Mouse (Mus musculus) cerebellum, adult 2 months (tissue): ENCODE data around the gene Spryd3. TPM values are rescaled to one million over a fixed set of nuclear protein-coding genes. Genes with fewer than 3 reads are reported as not detected.
A peak's percentile ranks its signal among the peaks of the same experiment; 100 is the strongest.

ENCODE experiments used
- DNase-seq, 2 experiments: peaks; one replicate each; pipeline ENCODE4 v3.0.0; 2021
- H3K27ac ChIP-seq: fragments of 200-500 bp; 2 replicates; pipeline ENCODE4 v1.5.1; 2012; ENCODE audit warnings: low read length, control low read depth, inconsistent platforms; ENCODE audit not compliant: insufficient read depth
- H3K27me3 ChIP-seq: fragments of 200-500 bp; 2 replicates; pipeline ENCODE4 v1.6.1; 2012; ENCODE audit warnings: inconsistent platforms, mild to moderate bottlenecking, low read length, moderate library complexity; ENCODE audit not compliant: control insufficient read depth, insufficient read depth
- H3K4me1 ChIP-seq: fragments of 200-500 bp; 2 replicates; pipeline ENCODE4 v1.6.1; 2011; ENCODE audit warnings: low read length; ENCODE audit not compliant: control insufficient read depth, insufficient read depth
- H3K4me3 ChIP-seq: fragments of 200-500 bp; replicated peaks from 2 replicates; pipeline ENCODE3; 2011; ENCODE audit warnings: mild to moderate bottlenecking, low read depth, low read length, control low read depth; ENCODE audit not compliant: insufficient read depth
- CTCF ChIP-seq: fragments of 200-500 bp; IDR thresholded peaks from 2 replicates; pipeline ENCODE4 v1.5.1; 2011; ENCODE audit warnings: low read depth, mild to moderate bottlenecking, control low read depth, low read length, moderate library complexity, borderline replicate concordance; ENCODE audit not compliant: insufficient read depth
- POLR2A ChIP-seq: fragments of 200-500 bp; IDR thresholded peaks from 2 replicates; pipeline ENCODE4 v1.6.1; 2011; ENCODE audit warnings: low read length, control low read depth, borderline replicate concordance; ENCODE audit not compliant: insufficient read depth
- WGBS: fragments of 180-500 bp; shearing (Covaris S2); methylation state at CpG from one replicate; pipeline ENCODE4 v1.1.7; 2018; 5-methylcytosine and 5-hydroxymethylcytosine counted together
- polyA plus RNA-seq: library from polyadenylated mRNA; depleted of rRNA; stranded (reverse); fragments of >200 nt; gene quantifications from 2 replicates; pipeline ENCODE4 v1.2.3, GENCODE M21; 2012

Gene Spryd3
- polyA plus RNA-seq, 1 experiment = 161 TPM

DNA sequence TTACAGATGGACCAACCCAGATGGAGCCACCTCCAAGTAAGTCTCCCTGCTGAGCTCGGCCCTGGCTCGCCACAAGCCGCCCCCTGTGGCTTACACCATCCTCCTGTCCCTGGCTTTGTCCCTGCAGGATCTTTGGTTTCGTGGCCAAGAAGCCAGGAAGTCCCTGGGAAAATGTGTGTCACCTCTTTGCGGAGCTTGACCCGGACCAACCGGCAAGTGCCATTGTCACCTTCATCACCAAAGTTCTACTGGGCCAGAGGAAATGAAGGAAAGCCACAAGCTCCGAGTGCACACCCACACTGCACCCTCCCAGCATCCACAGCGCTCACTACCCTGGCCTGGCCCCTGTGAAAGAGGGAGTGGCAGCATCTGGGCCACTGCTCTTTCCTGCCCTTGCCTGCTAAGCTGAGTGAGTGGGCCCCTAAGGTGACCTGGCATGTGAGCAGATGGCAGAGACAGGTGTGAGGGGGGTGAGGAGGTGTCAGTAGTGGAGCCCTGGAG, 20.3 kb downstream of the Spryd3 start:
- Histone ChIP-seq H3K4me1 (peaks cover 67% of the 10 kb centered on the region), H3K4me3 (no peak overlapping the region), H3K27ac (no peak overlapping the region), H3K27me3 (no peaks in the 10 kb centered on the region)
- WGBS = 7% methylated on average over 9 of the region's 9 CpGs
- peak; percentile 68 to 69 for DNase-seq
- TF ChIP-seq POLR2A (no peak), CTCF (no peak)

DNA sequence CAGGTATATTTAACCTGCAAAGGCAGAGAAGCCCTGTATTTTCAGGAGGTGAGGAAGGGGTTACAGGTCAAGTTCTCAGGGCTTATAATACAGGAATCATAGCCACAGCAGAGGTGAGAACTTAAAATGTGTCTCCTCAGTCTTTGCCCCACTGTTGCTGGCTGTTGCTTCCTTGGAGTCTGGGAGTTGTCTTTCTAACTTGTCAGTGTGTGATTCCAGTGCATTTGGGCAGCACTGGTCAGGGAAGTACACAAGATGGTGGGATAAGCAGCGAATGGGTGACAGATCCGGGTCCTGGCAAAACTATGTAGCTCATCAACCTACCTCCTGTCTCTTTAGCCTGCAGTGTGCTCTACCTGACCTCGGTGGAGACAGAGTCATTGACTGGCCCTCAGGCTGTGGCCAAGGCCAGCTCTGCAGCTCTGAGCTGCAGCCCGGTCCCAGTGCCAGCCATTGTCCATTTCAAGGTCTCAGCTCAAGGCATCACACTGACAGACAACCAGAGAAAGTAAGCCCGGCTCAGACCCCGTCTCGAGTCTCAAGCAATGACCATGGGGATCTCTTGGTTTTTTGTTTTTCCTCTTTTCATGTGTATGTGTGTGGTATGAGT, 21.3 kb downstream of the Spryd3 start:
- Histone ChIP-seq H3K4me3 (no peak overlapping the region), H3K27me3 (no peaks in the 10 kb centered on the region), H3K4me1 (peaks cover 58% of the 10 kb centered on the region), H3K27ac (no peak overlapping the region)
- no peak for TF ChIP-seq CTCF
- no peak for TF ChIP-seq POLR2A
- 66% methylated on average over 7 of the region's 7 CpGs for WGBS
- no peak for DNase-seq

DNA sequence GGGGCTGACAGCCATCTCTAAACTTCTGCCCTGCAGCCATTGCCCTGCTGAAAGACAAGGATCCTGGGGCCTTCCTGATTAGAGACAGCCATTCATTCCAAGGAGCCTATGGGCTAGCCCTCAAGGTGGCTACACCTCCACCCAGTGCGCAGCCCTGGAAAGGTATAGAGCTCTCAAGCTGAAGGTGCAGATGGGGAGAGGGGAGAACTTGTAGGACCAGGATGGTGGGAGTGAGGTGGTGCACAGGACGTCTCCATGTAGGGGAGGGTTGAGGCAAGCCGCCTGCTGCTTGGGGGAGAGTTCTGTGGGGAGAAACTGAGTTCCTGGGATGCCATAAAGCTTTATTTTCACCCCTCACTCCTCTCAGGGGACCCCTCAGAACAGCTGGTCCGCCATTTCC, 22.4 kb downstream of the Spryd3 start:
- no peak overlapping the region for H3K4me3 ChIP-seq
- no peak for DNase-seq
- H3K27me3 ChIP-seq = no peaks in the 10 kb centered on the region
- no peak for TF ChIP-seq POLR2A
- no peak for TF ChIP-seq CTCF
- H3K27ac ChIP-seq = no peak overlapping the region
- peaks cover 55% of the 10 kb centered on the region for H3K4me1 ChIP-seq
- WGBS = 93% methylated on average over 4 of the region's 4 CpGs

DNA sequence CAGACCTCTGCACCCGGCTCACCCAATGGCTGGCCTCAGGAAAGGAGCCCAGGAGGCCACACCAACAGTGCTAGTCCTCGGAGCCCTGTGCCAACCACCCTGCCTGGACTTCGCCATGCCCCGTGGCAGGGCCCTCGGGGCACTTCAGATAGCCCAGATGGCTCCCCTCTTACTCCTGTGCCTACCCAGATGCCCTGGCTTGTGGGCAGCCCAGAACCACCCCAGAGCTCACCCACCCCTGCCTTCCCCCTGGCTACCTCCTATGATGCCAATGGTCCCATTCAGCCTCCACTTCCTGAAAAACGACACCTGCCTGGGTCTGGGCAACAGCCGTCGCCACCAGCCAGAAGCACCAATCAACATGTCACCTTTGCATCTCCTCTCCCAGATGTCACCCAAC, 23.2 kb downstream of the Spryd3 start:
- WGBS = 46% methylated on average over 8 of the region's 8 CpGs
- no peak for TF ChIP-seq POLR2A

DNA sequence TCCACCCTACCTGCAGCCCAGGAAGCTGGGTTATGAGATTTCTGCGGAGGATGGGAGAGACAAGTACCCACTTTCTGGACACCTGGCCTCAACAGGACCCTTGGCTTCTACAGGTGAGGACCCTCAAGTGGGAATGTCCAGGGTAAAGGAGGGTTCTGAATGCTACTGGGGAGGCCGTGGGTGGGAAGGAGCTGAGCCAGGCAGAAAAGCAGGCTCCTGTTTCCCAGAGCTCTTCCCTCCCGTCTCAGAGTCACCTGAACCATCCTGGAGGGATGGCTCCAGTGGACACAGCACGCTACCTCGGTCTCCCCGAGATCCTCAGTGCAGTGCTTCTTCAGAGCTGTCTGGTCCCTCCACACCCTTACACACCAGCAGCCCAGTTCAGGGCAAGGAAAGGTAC, 23.9 kb downstream of the Spryd3 start:
- H3K4me3 ChIP-seq = no peak overlapping the region
- no peak for DNase-seq
- peaks cover 48% of the 10 kb centered on the region for H3K4me1 ChIP-seq
- H3K27ac ChIP-seq = no peak overlapping the region
- H3K27me3 ChIP-seq = no peaks in the 10 kb centered on the region
- WGBS = 95% methylated on average over 6 of the region's 6 CpGs
- TF ChIP-seq POLR2A (no peak), CTCF (no peak)

More for the DNA sequence above, 23.2 kb downstream of the Spryd3 start:
- no peak for DNase-seq
- Histone ChIP-seq H3K27me3 (no peaks in the 10 kb centered on the region), H3K4me1 (peaks cover 52% of the 10 kb centered on the region), H3K4me3 (no peak overlapping the region), H3K27ac (no peak overlapping the region)

DNA sequence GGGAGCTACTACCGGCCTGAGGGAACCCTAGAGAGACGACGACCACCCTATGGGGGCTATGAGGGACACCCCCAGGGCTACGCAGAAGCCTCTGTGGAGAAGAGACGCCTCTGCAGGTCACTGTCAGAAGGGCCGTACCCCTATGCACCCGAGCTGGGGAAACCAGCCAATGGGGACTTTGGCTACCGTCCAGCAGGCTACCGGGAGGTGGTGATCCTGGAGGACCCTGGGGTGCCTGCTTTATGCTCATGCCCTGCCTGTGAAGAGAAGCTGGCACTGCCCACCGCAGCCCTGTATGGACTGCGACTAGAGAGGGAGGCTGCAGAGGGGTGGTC, 24.6 kb downstream of the Spryd3 start:
- Histone ChIP-seq H3K4me1 (peaks cover 41% of the 10 kb centered on the region), H3K27ac (no peak overlapping the region), H3K27me3 (no peaks in the 10 kb centered on the region), H3K4me3 (no peak overlapping the region)
- WGBS = 45% methylated on average over 11 of the region's 11 CpGs
- DNase-seq = peak in 1 of 2 experiments; percentile 45
- TF ChIP-seq CTCF (no peak), POLR2A (no peak)

DNA sequence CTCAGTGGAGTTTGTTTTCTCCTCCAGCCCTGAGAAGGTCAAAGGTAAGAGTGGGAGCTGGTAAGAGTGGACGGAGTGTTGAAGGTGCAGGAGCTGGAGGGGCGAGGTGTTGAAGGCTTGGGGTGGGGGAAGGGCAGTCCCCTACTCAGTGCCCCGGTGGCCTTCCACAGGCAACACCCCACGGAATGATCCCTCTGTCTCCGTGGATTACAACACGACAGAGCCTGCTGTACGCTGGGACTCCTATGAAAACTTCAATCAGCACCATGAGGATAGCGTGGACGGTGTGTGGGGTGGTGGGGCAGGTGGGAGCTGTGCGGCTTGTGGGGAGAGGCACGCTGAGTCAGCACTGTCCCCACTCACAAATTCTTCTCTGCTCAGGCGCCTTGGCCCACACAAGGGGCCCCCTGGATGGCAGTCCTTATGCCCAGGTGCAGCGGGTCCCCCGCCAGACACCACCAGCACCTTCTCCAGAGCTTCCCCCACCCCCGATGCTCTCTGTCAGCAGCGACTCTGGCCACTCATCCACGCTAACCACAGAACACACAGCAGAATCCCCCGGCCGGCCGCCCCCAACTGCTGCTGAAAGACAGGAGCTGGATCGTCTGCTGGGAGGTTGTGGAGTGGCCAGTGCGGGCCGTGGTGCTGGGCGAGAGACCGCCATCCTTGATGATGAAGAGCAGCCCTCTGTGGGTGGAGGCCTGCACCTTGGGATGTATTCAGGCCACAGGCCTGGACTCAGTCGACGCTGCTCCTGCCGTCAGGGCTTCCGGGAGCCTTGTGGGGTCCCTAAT, 25.1 kb downstream of the Spryd3 start:
- H3K27me3 ChIP-seq = no peaks in the 10 kb centered on the region
- peaks cover 42% of the 10 kb centered on the region for H3K4me1 ChIP-seq
- no peak overlapping the region for H3K4me3 ChIP-seq
- WGBS = 73% methylated on average over 29 of the region's 29 CpGs
- no peak for TF ChIP-seq CTCF
- no peak for TF ChIP-seq POLR2A
- DNase-seq = no peak
- H3K27ac ChIP-seq = no peak overlapping the region

DNA sequence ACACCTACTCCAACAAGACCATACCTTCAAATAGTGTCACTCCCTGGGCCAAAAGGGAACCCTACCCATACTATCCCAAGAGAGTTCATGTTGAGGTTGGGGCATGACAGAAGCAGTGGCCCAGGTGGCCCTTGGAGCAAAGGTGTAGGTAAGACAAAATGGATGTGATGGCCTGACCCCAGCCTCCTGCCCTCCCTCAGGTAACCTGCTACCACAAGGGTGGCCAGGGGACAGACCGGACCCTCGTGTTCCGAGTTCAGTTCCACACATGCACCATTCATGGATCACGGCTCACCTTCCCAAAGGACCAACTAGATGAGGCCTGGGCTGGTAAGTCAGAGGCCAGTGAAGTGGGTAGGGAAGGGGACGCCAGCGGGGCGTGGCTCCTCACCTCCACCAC, 25.8 kb downstream of the Spryd3 start:
- H3K4me1 ChIP-seq = peaks cover 36% of the 10 kb centered on the region
- 95% methylated on average over 7 of the region's 7 CpGs for WGBS
- H3K27ac ChIP-seq = no peak overlapping the region
- H3K27me3 ChIP-seq = no peaks in the 10 kb centered on the region
- no peak for DNase-seq
- no peak overlapping the region for H3K4me3 ChIP-seq
- TF ChIP-seq POLR2A = no peak
- TF ChIP-seq CTCF = no peak
